Mouse (Mus musculus): ENCODE measurements around the gene Stab2.

The Stab2 gene

GRCm38 (mm10) chr10:87007385-87008214 is at the start of gene Stab2:
Gene Stab2, minus strand, starts transcription at chr10:87008025.
- no peak for DNase-seq

- no peak for DNase-seq
Measured at GRCm38 (mm10) chr10:87051714-87052113, 43.9 kb upstream of the Stab2 start.

GRCm38 (mm10) chr10:87049179-87049578 is 41.4 kb upstream of the Stab2 start:
- no peak for DNase-seq

GRCm38 (mm10) chr10:87046931-87047468 is 39.2 kb upstream of the Stab2 start:
- no peak for DNase-seq

GRCm38 (mm10) chr10:87046469-87046868 is 38.6 kb upstream of the Stab2 start:
- no peak for DNase-seq

- no peak for DNase-seq
Measured at GRCm38 (mm10) chr10:87045273-87045672, 37.4 kb upstream of the Stab2 start.

GRCm38 (mm10) chr10:87041265-87041664 is 33.4 kb upstream of the Stab2 start:
- DNase-seq, result no peak

- no peak for DNase-seq
Measured at GRCm38 (mm10) chr10:87039800-87040199, 32.0 kb upstream of the Stab2 start.

- no peak for DNase-seq
Measured at GRCm38 (mm10) chr10:87039340-87039739, 31.5 kb upstream of the Stab2 start.

- DNase-seq, result no peak
Measured at GRCm38 (mm10) chr10:87037062-87037461, 29.2 kb upstream of the Stab2 start.

- peak; percentile 57 for DNase-seq
Measured at GRCm38 (mm10) chr10:87036271-87036703, 28.5 kb upstream of the Stab2 start.

- DNase-seq, result no peak
Measured at GRCm38 (mm10) chr10:87035866-87036265, 28.0 kb upstream of the Stab2 start.

- DNase-seq, result no peak
Measured at GRCm38 (mm10) chr10:87032768-87033167, 24.9 kb upstream of the Stab2 start.

- peak; percentile 93 for DNase-seq
Measured at GRCm38 (mm10) chr10:87024884-87025283, 17.1 kb upstream of the Stab2 start.

GRCm38 (mm10) chr10:87020711-87021110 is 12.9 kb upstream of the Stab2 start:
- peak; percentile 57 for DNase-seq

- no peak for DNase-seq
Measured at GRCm38 (mm10) chr10:87018876-87019275, 11.1 kb upstream of the Stab2 start.

- DNase-seq, result peak; percentile 47
Measured at GRCm38 (mm10) chr10:87016151-87016692, 8.4 kb upstream of the Stab2 start.

GRCm38 (mm10) chr10:87015403-87015802 is 7.6 kb upstream of the Stab2 start:
- DNase-seq, result no peak

- DNase-seq, result no peak
Measured at GRCm38 (mm10) chr10:87014391-87014965, 6.7 kb upstream of the Stab2 start.

- no peak for DNase-seq
Measured at GRCm38 (mm10) chr10:87012087-87012486, 4.3 kb upstream of the Stab2 start.

GRCm38 (mm10) chr10:87008215-87008499 is 332 bp upstream of the Stab2 start:
- no peak for DNase-seq

GRCm38 (mm10) chr10:86992238-86992976 is 15.4 kb downstream of the Stab2 start:
- no peak for DNase-seq

GRCm38 (mm10) chr10:86990666-86991065 is 17.2 kb downstream of the Stab2 start:
- DNase-seq, result peak; percentile 9

All from embryo, embryonic 11 days (tissue).